Mouse (Mus musculus): ENCODE measurements around the gene Slc37a4. TPM values are rescaled to one million over a fixed set of nuclear protein-coding genes. Genes with fewer than 3 reads are reported as not detected.
"Not testable (repeated sequence)": the region's sequence is repeated elsewhere in the genome, so short reads cannot be mapped to it uniquely, and the experiment has no call there.

The Slc37a4 gene
- total and polyA plus RNA-seq, 2 experiments from 2014 or later, result 35.1 to 83.8 TPM

- peaks cover 58% of the 10 kb centered on the region for H3K36me3 ChIP-seq (replicated peaks; ENCODE audit: control insufficient read depth, insufficient read depth, low read length)
- peak within 1 kb of the TSS; percentile 73 for H3K9ac ChIP-seq (replicated peaks; ENCODE audit: low read depth, low read length)
- no peak for TF ChIP-seq EP300 (IDR thresholded peaks at IDR 0.05; ENCODE audit: low read depth)
- ATAC-seq (ENCODE audit: insufficient read depth, low read depth), result peak; percentile 96
- peak; percentile 95 for DNase-seq (ENCODE audit: low spot score)
- H3K27ac ChIP-seq (ENCODE audit: low read depth), result peak within 1 kb of the TSS; percentile 86
- peak within 1 kb of the TSS; percentile 75 for H3K4me2 ChIP-seq (ENCODE audit: low read depth, low read length)
- peak within 1 kb of the TSS; percentile 77 for H3K4me3 ChIP-seq (ENCODE audit: low read depth, low read length)
- 1% methylated on average over 51 of the region's 51 CpGs for WGBS
- no peaks in the 10 kb centered on the region for H3K27me3 ChIP-seq (ENCODE audit: control insufficient read depth, insufficient read depth, low read length)
- no peaks in the 10 kb centered on the region for H3K9me3 ChIP-seq (replicated peaks; ENCODE audit: control insufficient read depth, low read length)
- peaks cover 18% of the 10 kb centered on the region for H3K4me1 ChIP-seq (ENCODE audit: control insufficient read depth, insufficient read depth)
Measured at GRCm38 (mm10) chr9:44406906-44407751, 10.5 kb downstream of the Slc37a4 start, which contains the start of the genes Rps25 and Trappc4. Gene Rps25, plus strand, starts transcription at chr9:44407139. Gene Trappc4, minus strand, starts transcription at chr9:44407600.

- peak overlapping the region; percentile 73 for H3K9ac ChIP-seq (replicated peaks; ENCODE audit: low read depth, low read length)
- DNase-seq (ENCODE audit: low spot score) (no peak), ATAC-seq (ENCODE audit: insufficient read depth, low read depth) (peak; percentile 33; the same call in 1 of the 2 replicates)
- peaks cover 18% of the 10 kb centered on the region for H3K4me1 ChIP-seq (ENCODE audit: control insufficient read depth, insufficient read depth)
- 0 out of 2 replicates have a peak, but pooled peaks have one; percentile 1 for TF ChIP-seq EP300 (IDR thresholded peaks at IDR 0.05; ENCODE audit: low read depth)
- no peak for TF ChIP-seq CTCF (IDR thresholded peaks at IDR 0.05; ENCODE audit: low read depth)
- H3K27me3 ChIP-seq (ENCODE audit: control insufficient read depth, insufficient read depth, low read length), result no peaks in the 10 kb centered on the region
- peak overlapping the region; percentile 77 for H3K4me3 ChIP-seq (ENCODE audit: low read depth, low read length)
- no peaks in the 10 kb centered on the region for H3K9me3 ChIP-seq (replicated peaks; ENCODE audit: control insufficient read depth, low read length)
- H3K36me3 ChIP-seq (replicated peaks; ENCODE audit: control insufficient read depth, insufficient read depth, low read length), result peaks cover 58% of the 10 kb centered on the region
- under 1% methylated on average over 24 of the region's 24 CpGs for WGBS
- H3K4me2 ChIP-seq (ENCODE audit: low read depth, low read length), result peak overlapping the region; percentile 75
- H3K27ac ChIP-seq (ENCODE audit: low read depth), result peak overlapping the region; percentile 86
Measured at GRCm38 (mm10) chr9:44407752-44408097, 11.1 kb downstream of the Slc37a4 start.

GRCm38 (mm10) chr9:44408693-44409092, 12.0 kb downstream of the Slc37a4 start:
- not testable (repeated sequence) for ATAC-seq (ENCODE audit: insufficient read depth, low read depth); DNase-seq (ENCODE audit: low spot score); H3K27ac ChIP-seq (ENCODE audit: low read depth); H3K9me3 ChIP-seq (replicated peaks; ENCODE audit: control insufficient read depth, low read length); H3K27me3 ChIP-seq (ENCODE audit: control insufficient read depth, insufficient read depth, low read length); H3K9ac ChIP-seq (replicated peaks; ENCODE audit: low read depth, low read length)
- Histone ChIP-seq H3K4me2 (ENCODE audit: low read depth, low read length) (peak overlapping the region; percentile 75), H3K4me1 (ENCODE audit: control insufficient read depth, insufficient read depth) (peaks cover 18% of the 10 kb centered on the region), H3K4me3 (ENCODE audit: low read depth, low read length) (peak overlapping the region; percentile 77), H3K36me3 (replicated peaks; ENCODE audit: control insufficient read depth, insufficient read depth, low read length) (peaks cover 58% of the 10 kb centered on the region)
- WGBS, result 75% methylated on average over 9 of the region's 9 CpGs

- Histone ChIP-seq H3K4me3 (ENCODE audit: low read depth, low read length) (no peak overlapping the region), H3K4me1 (ENCODE audit: control insufficient read depth, insufficient read depth) (peaks cover 18% of the 10 kb centered on the region), H3K27ac (ENCODE audit: low read depth) (no peak overlapping the region), H3K9ac (replicated peaks; ENCODE audit: low read depth, low read length) (no peak overlapping the region), H3K4me2 (ENCODE audit: low read depth, low read length) (no peak overlapping the region), H3K36me3 (replicated peaks; ENCODE audit: control insufficient read depth, insufficient read depth, low read length) (peaks cover 53% of the 10 kb centered on the region), H3K27me3 (ENCODE audit: control insufficient read depth, insufficient read depth, low read length) (no peaks in the 10 kb centered on the region), H3K9me3 (replicated peaks; ENCODE audit: control insufficient read depth, low read length) (no peaks in the 10 kb centered on the region)
- 82% methylated on average over 2 of the region's 2 CpGs for WGBS
- DNase-seq (ENCODE audit: low spot score), result no peak
- no peak for ATAC-seq (ENCODE audit: insufficient read depth, low read depth)
- TF ChIP-seq EP300 (IDR thresholded peaks at IDR 0.05; ENCODE audit: low read depth) (no peak), CTCF (IDR thresholded peaks at IDR 0.05; ENCODE audit: low read depth) (no peak)
Measured at GRCm38 (mm10) chr9:44410647-44411336, 14.1 kb downstream of the Slc37a4 start.

- no peaks in the 10 kb centered on the region for H3K9me3 ChIP-seq (replicated peaks; ENCODE audit: control insufficient read depth, low read length)
- H3K27ac ChIP-seq (ENCODE audit: low read depth), result no peak overlapping the region
- no peak for ATAC-seq (ENCODE audit: insufficient read depth, low read depth)
- H3K27me3 ChIP-seq (ENCODE audit: control insufficient read depth, insufficient read depth, low read length), result no peaks in the 10 kb centered on the region
- peaks cover 12% of the 10 kb centered on the region for H3K4me1 ChIP-seq (ENCODE audit: control insufficient read depth, insufficient read depth)
- WGBS, result 85% methylated on average over 1 of the region's 1 CpGs
- no peak overlapping the region for H3K9ac ChIP-seq (replicated peaks; ENCODE audit: low read depth, low read length)
- H3K36me3 ChIP-seq (replicated peaks; ENCODE audit: control insufficient read depth, insufficient read depth, low read length), result peaks cover 58% of the 10 kb centered on the region
- TF ChIP-seq EP300 (IDR thresholded peaks at IDR 0.05; ENCODE audit: low read depth) (no peak), CTCF (IDR thresholded peaks at IDR 0.05; ENCODE audit: low read depth) (no peak)
- no peak overlapping the region for H3K4me2 ChIP-seq (ENCODE audit: low read depth, low read length)
- DNase-seq (ENCODE audit: low spot score), result no peak
- no peak overlapping the region for H3K4me3 ChIP-seq (ENCODE audit: low read depth, low read length)
Measured at GRCm38 (mm10) chr9:44411601-44412130, 15.0 kb downstream of the Slc37a4 start.

All from heart, postnatal 0 days (tissue).